Mouse (Mus musculus) thymus, postnatal 36 days (tissue): Measurements from ENCODE around the gene Mcfd2.

ENCODE experiments used
- DNase-seq, 2 experiments: peaks; one replicate each; pipeline ENCODE4 v3.0.0; 2022; ENCODE audit warnings: mixed read lengths in 2 of 2

Mcfd2 gene

GRCm38 (mm10) chr17:87236725-87237650, 28.7 kb downstream of the Mcfd2 start:
- DNase-seq = no peak

- DNase-seq = no peak
Measured at GRCm38 (mm10) chr17:87235019-87235418, 30.7 kb downstream of the Mcfd2 start.

GRCm38 (mm10) chr17:87227878-87228277, 37.9 kb downstream of the Mcfd2 start:
- no peak for DNase-seq

GRCm38 (mm10) chr17:87226079-87226640, 39.6 kb downstream of the Mcfd2 start:
- DNase-seq = no peak

- no peak for DNase-seq
Measured at GRCm38 (mm10) chr17:87225384-87225783, 40.4 kb downstream of the Mcfd2 start.

GRCm38 (mm10) chr17:87224461-87224860, 41.3 kb downstream of the Mcfd2 start:
- DNase-seq = no peak

GRCm38 (mm10) chr17:87219456-87219855, 46.3 kb downstream of the Mcfd2 start:
- DNase-seq = no peak

GRCm38 (mm10) chr17:87214523-87214922, 51.2 kb downstream of the Mcfd2 start:
- DNase-seq = no peak

GRCm38 (mm10) chr17:87210525-87210924, 55.2 kb downstream of the Mcfd2 start:
- no peak for DNase-seq

GRCm38 (mm10) chr17:87206885-87207284, 58.9 kb downstream of the Mcfd2 start:
- no peak for DNase-seq
